Mouse (Mus musculus) liver, adult 2 months (tissue): ENCODE data around the gene Hist1h1d.
A peak's percentile ranks its signal among the peaks of the same experiment; 100 is the strongest.

Source experiments
- CTCF ChIP-seq: fragments of 200-500 bp; IDR thresholded peaks from 2 replicates; pipeline ENCODE4 v1.5.1; 2011; ENCODE audit warnings: low read depth, low read length, control low read depth
- POLR2A ChIP-seq: fragments of 200-500 bp; IDR thresholded peaks from 2 replicates; pipeline ENCODE4 v1.6.1; 2011; ENCODE audit warnings: low read length, control low read depth; ENCODE audit not compliant: insufficient read depth; ENCODE audit errors: extremely low read depth

- TF ChIP-seq CTCF (no peak), POLR2A (peak; percentile 90)
Measured at GRCm38 (mm10) chr13:23554925-23555838, 2.1 kb downstream of the Hist1h1d start.
